Mouse (Mus musculus) testis, adult 2 months (tissue): ENCODE measurements around the gene Ccdc187.

Source experiments
- CTCF ChIP-seq: fragments of 200-500 bp; IDR thresholded peaks from 2 replicates; pipeline ENCODE4 v1.5.1; 2012; ENCODE audit warnings: low read depth, mild to moderate bottlenecking, inconsistent platforms, low read length, moderate library complexity; ENCODE audit not compliant: control insufficient read depth, insufficient read depth, insufficient replicate concordance
- POLR2A ChIP-seq: fragments of 200-500 bp; IDR thresholded peaks from 2 replicates; pipeline ENCODE4 v1.6.1; 2012; ENCODE audit warnings: low read depth, mild to moderate bottlenecking, inconsistent platforms, low read length, moderate library complexity; ENCODE audit not compliant: control insufficient read depth

DNA sequence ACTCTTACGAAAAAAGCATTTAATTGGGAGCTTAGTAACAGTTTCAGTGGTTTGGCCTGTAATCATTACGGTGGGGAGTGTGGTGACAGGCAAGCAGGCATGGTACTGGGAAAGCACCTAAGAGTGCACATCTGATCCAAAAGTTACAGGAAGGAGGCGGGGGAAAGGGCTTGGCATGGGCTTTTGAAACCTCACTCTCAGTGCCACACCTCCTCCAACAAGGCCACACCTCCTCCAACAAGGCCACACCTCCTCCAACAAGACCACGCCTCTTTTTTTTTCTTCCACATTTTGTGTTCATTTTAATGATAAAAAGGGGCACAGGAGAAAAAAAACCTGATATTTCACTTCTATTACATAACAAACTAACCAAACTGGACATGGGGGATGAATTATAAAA is 33.5 kb upstream of the Ccdc187 start:
- TF ChIP-seq CTCF (no peak), POLR2A (no peak)
